Mouse (Mus musculus) heart, adult 2 months (tissue): ENCODE measurements around the gene Aar2.

Experiments used
- CTCF ChIP-seq: fragments of 200-600 bp; IDR thresholded peaks from 2 replicates; pipeline ENCODE4 v1.8.1; 2022; ENCODE audit warnings: antibody characterized with exemption, mild to moderate bottlenecking, moderate library complexity
- POLR2A ChIP-seq: fragments of 200-500 bp; IDR thresholded peaks from 2 replicates; pipeline ENCODE4 v1.6.1; 2011; ENCODE audit warnings: mild to moderate bottlenecking, low read depth, low read length, control low read depth; ENCODE audit not compliant: insufficient read depth

DNA sequence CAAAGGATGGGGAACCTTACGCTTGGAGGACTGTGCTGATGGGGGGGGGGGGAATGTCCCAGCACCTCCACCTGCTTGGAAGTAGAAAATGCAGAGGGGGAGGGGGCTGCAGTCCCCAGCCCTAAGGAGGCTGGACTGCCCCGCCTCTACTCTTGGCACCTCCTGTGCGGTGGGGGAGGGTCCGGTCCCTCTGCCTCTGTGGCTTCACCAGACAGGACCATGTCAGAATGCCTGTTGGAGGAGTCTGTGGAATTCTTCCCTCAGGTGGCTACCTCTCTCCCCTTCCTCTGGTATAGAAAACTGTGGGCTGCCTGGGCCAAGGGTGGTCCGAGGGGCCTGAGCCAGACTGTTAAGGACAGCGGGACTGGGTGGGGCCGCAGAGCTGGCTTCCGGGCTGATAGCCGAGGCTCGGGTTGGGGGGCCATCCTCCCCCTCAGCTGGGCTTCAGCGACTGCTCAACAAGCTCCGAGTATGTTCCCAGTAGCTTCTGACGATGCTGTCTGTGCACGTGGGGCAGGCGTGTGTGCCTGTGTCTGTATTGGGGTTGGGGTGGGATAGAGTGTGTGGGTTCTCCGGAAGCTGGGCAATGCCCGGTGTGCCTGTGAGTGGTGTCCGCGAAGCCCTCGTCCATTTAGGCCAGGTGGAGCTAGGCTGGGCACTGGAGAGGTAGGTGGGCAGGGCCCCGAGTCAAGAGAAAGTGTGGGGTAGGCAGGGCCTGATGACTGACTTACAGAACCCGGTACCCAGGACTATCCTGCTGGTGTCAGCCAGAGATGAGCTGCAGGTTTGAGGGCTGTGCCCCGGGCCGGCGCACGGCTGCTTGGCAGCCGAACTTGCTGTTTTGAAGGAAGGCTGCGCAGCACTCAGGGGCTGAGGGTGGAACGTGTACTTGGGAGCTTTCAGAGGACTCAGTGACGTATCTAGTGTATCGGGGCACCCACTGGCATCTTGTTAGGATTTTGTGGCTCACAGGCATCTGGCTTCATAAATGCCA is 67.6 kb downstream of the Aar2 start:
- TF ChIP-seq CTCF (no peak), POLR2A (no peak)
